Mouse (Mus musculus): ENCODE data around the gene Maml2. TPM values are rescaled to one million over a fixed set of nuclear protein-coding genes. Genes with fewer than 3 reads are reported as not detected.

The Maml2 gene
- total RNA-seq, 2 experiments from 2014 or later: 0.45 TPM; not detected in 1

DNA sequence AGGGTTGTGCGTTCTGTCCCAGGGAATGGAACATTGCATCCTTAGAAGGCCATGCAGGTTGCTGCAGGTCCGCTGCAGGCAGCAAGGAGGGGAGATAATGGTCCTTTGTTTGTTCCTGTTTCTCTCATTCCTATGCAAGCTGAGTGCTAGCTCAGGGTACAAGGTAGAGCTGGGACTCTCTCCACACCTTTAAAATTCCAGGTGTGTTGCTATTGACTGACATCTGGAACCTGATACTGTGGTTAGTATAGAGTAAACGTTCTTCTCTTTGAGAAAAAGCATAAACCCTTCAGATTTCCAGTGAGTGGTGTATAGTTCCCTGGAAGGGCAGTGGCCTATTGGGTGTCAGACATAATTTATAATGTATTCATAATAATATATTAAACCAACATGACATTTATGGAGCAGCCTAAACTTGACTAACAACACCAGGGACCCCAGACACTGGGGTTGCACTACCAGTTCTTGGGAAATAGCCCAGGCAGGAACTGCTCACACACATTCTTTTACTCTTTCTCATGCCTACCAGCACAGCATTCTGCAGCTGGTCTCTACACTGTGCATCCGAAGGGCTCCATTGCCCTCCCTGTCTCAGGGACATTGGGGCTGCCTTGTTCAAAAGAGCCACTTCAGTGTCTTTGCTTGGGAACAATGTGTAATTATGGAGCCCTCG lies 254.8 kb downstream of the Maml2 start:
- no peak for ATAC-seq (replicated peaks; ENCODE audit: low FRiP score, poor library complexity, severe bottlenecking)

DNA sequence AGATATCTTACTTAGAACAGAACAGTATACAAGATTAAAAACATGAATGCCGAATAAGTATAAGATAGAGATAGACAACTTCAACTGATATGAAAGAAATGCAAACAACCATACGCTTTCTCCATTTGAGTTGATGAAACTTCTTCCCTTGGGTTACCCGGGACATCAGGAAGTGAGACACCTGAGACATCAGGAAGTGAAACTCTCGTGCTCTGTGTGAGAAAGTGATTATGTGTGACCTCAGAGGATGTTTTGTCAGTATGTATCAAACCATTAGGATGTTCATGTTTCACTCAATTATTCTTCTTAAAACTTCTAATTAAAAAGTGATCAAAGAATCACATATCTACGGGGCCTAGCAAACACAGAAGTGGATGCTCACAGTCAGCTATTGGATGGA lies 257.0 kb downstream of the Maml2 start:
- no peak for ATAC-seq (replicated peaks; ENCODE audit: low FRiP score, poor library complexity, severe bottlenecking)

DNA sequence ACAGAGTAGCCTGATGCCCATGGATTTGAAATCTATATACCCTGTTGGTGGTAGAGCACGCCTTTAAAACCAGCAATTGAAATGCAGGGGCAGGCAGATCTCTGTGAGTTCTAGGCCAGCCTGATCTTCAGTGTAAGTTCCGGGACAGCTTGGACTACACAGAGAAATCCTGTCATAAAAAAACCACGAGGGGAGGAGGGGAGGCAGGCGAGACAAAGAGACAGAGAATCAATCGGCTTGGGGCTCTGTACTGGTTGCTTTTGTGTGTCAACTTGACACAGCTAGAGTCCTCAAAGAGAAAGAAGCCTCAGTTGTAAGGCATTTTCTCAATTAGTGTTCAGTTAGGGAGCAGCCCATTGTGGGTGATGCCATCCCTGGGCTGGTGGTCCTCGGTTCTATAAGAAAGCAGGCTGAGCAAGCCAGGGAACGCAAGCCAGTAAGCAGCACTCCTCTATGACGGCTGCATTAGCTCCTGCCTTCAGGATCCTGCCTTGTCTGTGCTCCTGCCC lies 258.3 kb downstream of the Maml2 start:
- no peak for ATAC-seq (replicated peaks; ENCODE audit: low FRiP score, poor library complexity, severe bottlenecking)

DNA sequence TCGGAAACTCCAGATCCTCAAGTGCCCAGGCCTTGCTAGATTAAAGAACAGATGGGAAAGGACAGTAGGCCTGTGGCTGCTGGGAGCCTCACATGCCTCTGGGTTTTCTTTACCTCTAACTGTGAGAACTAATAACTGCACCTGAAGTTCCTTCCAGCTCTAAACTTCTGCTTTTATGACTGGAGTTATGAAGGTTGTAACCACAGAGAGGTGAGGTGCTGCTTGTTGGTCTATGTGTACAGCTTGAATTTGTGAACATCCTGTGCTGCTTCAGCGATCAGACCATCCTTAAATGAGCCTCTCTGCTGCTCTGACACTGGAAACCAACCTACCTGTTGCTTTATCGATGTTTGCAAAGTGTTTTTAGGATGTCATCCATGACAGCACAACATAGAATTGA lies 258.9 kb downstream of the Maml2 start:
- no peak for ATAC-seq (replicated peaks; ENCODE audit: low FRiP score, poor library complexity, severe bottlenecking)

DNA sequence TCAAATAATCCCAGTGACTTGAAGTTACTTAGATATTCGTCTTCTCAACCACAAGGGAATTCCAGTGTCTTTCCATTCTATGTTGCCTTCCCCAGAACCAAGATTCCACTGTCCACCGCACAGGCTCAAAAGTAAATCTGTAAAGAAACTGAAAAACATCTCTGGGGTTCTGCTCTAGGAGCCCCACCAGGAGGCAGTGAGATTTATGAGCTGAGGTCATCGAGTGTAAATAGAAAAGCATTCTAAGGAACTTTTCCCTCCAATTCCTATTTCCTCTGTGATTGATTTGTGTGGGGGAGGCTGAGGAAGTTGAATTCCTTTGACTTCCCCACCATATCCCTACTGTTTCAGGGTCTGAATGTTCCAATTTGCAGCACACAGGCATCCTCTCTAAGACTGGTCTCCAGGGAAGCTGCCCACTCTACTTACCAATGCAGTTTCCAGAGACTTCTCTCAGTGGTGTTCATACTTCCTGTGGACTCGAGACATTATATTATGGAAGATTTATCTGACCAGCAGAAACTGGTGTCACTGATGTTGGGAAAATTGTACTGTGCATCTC lies 261.1 kb downstream of the Maml2 start:
- no peak for ATAC-seq (replicated peaks; ENCODE audit: low FRiP score, poor library complexity, severe bottlenecking)

DNA sequence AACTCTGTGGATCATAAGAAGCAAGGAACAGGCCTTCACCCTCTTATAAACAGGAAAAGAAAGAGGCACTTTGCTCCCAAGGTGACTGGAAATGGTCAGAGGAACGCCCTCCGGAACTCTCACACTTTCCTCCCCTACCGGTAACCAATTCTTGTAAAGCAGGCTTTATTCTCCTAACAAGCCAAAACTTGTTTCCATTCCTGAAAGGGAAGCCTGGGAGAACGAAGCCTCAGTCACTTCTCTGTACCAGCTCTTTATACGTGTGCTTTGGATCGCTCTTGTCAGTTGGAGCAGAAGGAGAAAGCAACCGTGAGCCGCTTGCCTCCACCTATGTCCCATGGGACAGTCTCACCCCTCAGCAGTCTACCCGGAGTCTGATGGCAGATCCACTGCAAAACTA lies 262.9 kb downstream of the Maml2 start:
- no peak for ATAC-seq (replicated peaks; ENCODE audit: low FRiP score, poor library complexity, severe bottlenecking)

DNA sequence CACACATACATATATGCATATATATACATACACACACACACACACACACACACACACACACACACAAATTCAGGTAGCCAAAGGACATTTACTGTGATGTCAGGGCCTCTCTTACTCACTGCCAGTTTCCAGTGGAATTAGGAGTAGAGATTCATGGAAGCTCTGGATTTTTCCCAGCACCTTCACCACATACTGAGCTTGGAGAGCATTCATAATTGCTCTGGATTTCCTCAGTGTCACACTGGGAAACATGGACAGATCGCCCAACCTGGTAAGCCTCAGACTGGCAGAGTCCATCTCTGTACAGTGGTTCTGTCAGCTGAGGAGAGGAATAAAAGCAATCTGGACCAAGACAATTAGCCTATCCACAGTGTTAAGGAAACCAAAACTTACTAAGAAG lies 263.6 kb downstream of the Maml2 start:
- ATAC-seq (replicated peaks; ENCODE audit: low FRiP score, poor library complexity, severe bottlenecking): no peak

DNA sequence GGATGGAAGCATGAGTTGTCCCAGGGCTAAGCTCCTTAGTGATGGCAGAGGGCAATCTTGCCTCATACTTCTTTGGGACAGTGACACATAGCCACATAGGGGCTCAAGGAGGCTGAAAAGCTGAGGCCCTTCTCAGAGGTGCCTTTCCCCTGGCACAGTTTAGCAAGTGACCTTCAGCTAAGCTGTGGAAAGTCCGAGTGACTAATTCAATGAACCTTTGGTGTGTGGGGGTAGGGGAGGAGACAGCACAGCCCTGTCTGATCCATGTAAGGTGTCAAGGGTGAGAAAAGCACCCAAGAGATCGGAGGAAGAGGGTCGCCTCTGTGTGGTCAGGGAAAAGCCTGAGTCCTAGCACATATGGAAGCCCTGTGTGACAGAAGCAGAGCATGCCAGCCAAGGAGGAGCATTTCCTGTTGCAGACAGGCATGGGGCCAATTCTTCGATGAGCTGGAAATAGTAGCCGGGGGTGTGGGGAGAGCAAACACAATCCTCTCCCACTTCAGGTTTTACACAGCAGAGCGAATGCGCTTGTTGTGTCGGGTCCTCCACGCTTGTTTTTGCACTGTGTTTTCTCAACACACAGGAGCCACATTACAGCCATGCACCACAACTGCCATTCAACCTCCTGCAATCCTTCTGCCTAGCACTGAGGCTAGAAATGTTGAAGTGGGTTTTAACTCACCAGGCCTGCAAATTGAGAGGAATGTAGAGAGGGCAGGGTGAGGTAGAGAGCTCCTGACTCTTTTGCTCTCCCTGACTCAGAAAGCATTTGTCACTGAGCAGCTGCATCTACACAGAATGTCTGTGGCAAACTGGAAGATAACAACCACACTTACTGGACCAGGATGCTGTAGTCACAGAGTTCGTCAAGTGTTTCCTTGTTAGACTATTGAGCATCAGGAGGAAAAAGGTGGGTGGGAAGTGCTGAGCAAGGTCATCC lies 266.0 kb downstream of the Maml2 start:
- no peak for ATAC-seq (replicated peaks; ENCODE audit: low FRiP score, poor library complexity, severe bottlenecking)

DNA sequence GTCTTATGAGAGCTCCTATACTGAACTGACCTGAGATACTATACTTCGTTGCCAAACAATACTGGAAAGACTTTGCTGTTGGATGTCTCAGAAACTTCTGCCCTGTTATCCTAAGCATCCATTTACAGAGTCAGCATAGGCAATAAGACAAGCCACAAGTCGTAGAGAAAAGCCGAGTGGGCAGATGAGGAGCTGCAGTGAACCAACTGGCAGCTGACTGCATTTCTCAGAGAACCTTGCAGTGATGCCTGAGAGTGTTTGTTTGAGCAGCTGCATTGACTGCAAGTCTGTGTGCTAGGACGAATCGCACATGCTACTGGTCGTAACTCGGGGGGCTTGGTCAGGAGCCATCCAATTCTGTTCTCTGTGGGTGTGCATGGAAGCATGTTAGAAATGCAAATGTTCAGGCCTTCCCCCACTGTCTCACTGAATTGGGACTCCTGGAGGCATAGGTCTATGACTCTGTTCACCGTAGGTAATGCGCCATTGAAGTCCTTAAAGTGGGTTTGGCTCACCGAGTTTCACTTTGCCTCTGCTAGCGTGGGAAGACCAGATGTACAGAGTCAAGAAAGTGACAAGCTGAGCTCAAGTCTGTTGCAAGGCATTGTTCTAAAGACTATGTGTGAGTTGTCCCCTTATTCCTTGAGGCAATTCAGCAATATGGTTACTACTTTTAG lies 267.7 kb downstream of the Maml2 start:
- ATAC-seq (replicated peaks; ENCODE audit: low FRiP score, poor library complexity, severe bottlenecking): no peak

DNA sequence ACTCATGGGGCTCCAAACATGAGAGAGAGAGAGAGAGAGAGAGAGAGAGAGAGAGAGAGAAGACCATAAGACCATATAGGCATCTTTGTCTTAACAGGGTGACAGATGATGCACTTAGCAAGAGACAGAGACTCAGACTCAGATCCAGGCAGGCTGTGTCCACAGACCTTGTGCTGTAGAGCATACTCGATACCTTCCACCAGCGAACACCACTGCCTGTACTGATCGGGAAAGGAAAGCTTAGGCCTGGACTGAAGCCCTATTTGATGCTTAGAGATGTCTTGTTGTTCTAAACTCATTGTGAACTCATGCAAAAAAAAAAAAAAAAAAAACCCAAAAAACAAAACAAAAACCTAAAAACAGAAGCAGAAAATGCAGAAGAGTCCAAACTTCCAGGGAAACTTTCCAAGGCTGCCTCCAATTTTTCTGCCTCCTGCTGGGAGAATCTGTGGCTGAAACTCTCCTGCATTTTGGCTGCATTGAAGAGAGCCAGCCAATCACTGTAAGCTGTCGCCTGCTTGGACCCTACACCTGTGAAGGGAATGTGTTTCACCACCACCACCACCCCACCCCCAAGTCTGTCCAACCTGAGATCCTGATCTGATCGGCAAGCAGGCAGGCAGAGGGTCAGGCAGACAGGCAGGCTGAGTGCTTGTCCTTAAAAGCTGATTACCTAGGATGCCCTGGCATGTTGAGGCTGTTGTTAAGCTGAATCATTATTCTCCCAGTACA lies 268.6 kb downstream of the Maml2 start:
- no peak for ATAC-seq (replicated peaks; ENCODE audit: low FRiP score, poor library complexity, severe bottlenecking)

DNA sequence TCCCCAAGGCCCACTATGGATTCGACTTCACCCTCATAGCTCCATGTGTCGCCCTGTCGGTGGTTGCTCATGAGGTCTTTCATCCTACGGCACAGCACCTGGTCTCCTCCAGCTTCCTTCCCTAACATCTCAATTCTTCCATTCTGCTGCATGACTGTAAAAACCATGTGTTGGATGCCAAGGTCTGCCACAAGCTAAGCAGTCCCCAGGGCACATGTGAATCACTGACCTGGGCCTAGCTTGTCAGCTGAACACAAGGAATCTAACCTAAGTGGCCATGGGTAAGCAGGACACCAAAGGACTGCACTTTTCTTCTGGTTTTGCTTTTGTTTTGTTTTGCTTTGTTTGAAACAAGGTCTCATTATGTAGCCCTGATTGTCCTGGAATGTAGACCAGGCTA lies 271.3 kb downstream of the Maml2 start:
- no peak for ATAC-seq (replicated peaks; ENCODE audit: low FRiP score, poor library complexity, severe bottlenecking)

DNA sequence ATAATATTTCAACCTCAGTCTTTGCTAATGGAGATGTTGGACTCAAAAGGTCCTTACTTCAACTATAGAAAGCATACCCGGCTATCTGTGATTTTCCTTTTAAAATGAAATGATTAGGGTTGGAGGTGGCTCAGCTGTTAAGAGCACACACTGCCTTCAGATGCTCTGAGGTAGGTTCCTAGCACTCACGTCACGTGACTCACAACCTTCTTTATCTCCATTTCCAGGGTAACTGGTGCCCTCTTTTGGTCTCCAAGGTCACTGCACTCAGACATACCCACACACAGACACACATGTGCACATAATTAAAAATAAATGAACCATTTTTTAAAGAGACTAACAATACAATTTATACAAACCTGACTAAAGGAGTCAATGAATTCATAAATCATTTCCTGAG lies 275.1 kb downstream of the Maml2 start:
- ATAC-seq (replicated peaks; ENCODE audit: low FRiP score, poor library complexity, severe bottlenecking): no peak

DNA sequence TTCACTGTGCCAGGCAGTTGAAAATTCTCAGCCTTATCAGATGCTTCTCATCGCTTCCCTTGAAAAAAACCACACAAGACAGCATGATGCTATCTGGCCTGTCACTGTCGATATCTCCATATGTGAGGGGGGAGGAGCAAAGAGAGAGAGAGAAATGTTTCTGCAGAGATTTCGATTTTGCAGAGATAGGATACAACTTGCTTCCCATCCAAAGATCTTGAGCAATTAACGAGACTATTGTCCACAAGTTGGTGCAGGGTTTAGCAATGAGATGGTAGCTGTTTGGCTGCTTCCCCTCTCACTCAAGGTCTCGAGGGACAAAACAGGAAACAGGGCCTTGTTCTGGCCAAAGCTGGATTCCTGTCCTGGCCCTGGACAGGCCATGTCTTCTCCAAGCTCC lies 276.3 kb downstream of the Maml2 start:
- ATAC-seq (replicated peaks; ENCODE audit: low FRiP score, poor library complexity, severe bottlenecking): no peak

DNA sequence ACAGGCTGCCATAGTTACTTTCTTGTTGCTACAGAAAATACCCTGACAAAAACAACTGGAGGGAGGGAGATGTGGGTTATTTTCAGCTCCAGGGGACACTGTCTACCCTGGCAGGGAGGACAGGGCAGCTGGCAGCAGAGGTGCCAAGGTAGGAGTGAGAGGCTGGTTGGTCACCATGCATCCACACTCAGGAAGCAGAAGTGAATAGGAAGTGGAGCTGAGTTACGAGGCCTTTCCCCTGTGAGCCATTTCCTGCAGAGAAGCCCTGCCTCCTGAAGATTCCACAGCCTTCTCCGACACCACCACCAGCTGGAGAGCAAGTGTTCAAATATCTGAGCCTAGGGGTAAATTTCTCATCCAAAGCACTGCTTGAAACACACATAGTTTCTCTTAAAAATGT lies 277.2 kb downstream of the Maml2 start:
- ATAC-seq (replicated peaks; ENCODE audit: low FRiP score, poor library complexity, severe bottlenecking): no peak

DNA sequence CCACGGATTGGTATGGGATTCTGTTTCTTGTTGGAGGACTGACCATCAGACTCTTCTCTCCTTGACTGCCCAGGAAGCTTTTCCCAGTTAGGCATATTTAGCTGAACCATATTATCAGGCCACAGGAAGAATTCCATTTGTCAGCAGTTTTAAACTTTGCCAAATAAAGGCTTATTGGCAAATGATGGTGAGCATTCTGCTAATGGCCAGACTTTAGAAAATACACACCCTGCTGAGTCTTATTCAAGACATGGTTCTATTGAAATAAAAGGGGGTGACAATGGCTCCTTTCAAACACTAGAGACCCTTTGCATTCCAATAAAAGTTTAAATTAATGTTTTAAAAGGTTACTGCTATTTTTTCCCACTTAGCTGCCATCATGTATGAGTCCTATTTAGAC lies 279.4 kb downstream of the Maml2 start:
- ATAC-seq (replicated peaks; ENCODE audit: low FRiP score, poor library complexity, severe bottlenecking): no peak

DNA sequence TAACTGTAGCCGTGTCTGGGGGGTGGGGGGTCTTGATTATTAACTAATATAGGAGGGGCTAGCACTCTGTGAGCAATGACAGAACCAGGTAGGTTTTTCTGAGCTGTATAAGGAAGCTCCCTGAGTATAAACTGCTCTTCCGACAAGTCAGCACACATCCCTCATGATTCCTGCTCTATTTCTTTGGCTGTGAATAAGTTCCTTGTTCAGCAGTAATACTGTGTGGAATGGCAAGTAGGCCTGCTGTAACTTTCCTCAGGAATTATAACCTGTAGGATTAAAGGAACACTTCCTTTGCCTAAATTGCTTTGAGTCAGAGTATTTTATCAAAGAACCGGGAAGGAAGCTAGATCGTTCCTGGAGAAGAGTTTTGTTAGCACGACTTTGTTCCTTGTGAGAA lies 283.4 kb downstream of the Maml2 start:
- no peak for ATAC-seq (replicated peaks; ENCODE audit: low FRiP score, poor library complexity, severe bottlenecking)

DNA sequence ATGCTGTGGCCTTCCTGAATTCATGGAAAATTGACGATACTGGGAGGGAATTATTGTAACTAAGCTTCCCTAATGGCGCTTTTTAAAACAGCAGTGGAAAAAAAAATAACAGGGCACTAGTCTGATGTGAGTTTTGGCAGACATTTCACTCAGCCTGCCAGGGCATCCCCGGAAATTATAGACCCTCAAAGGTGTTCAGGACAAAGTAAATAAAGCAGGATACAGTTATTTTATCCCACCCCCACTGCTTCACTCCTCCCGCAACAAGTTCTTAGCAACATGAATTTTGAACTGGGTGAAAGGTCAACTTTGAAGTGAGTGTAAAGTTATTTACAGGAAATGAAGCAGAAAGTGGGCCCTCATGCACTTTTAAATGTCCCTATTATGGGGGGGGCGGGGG lies 286.2 kb downstream of the Maml2 start:
- ATAC-seq (replicated peaks; ENCODE audit: low FRiP score, poor library complexity, severe bottlenecking): no peak

DNA sequence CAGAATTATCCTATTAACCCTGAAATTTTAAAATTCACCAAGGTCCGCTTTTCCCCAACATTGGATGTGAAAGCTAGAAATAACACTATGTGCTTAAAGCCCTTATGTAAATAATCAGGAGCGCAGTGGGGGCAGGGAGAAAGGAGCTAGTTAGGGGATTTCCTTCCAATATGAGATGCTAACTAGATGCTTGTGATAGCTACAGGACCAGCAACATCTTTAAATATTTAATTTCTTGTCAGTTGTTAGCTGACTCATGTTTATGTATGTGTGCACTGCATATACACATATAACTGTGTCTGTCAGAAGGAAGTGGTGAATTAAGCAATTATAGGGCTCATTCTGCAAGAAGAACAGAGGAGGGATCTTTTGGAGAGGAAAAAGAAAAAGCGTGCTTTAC lies 286.7 kb downstream of the Maml2 start:
- ATAC-seq (replicated peaks; ENCODE audit: low FRiP score, poor library complexity, severe bottlenecking): no peak

DNA sequence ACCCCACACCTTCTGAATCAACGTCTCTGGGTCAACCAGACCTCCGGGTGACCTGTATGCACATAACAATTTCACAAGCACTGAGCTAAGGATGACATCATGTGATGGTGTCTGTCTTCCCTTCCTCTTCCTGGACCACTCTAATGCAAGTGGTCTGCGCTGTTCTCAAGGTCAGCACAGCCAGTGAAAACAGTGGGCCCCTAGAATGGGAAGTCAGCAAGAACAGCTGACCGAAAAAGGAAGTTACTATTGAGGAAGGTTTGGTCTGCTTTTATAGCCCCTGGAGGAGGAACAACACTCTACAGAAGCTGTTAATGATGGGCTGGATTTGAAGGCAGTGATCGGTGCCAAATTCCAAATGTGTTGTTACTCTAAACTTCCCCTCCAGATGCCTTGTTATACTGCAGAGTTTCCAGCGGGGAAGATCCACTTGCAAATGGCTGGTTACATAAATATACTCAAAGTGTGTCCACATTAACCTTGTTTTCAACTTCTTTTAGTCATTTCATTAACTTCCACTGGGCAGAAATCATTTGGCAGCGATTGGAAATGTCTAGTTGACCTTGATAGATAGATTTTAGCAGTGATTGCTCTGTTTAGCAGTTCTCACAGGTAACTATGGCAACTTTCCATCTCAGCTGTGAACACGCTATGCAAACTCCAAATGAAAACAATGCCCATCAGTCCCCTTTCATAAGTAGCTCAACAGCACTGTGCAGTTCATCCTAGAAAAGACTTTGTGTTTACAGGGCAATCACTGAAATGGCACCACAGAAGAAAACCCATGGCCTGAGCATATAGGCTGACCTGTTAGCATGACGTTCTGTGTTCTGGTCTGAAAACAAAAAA lies 289.6 kb downstream of the Maml2 start:
- ATAC-seq (replicated peaks; ENCODE audit: low FRiP score, poor library complexity, severe bottlenecking): no peak
